Mouse (Mus musculus): Measurements from ENCODE around the gene Hsd11b2. TPM values are rescaled to one million over a fixed set of nuclear protein-coding genes. Genes with fewer than 3 reads are reported as not detected.

Hsd11b2 gene
- polyA plus RNA-seq, 1 experiment from 2014 or later, result 2.8 TPM

DNA sequence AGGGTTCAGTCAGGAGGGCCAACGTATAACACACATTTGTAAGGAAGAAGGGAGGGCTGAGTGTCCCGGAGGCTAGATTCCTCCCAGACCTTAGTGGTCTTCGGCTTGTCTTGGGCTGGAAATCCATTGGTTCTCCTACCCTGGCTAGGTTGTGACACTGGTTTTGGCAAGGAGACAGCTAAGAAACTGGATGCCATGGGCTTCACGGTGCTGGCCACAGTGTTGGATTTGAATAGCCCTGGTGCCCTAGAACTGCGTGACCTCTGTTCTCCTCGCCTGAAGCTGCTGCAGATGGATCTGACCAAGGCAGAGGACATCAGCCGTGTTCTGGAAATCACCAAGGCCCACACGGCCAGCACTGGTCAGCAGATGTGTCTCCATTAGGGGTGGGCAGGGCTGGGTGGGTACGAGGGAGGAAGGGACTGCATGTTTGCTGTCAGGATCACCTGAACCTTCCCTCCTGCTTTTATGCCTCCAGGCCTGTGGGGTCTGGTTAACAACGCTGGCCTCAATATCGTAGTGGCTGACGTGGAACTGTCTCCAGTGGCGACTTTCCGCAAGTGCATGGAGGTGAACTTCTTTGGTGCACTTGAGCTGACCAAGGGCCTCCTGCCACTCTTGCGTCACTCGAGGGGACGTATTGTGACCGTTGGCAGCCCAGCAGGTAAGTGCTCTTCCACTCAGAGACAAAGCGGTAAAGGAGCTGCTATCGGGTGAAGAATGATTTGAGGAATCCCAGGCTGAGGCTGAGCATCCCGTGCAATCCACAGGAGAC, 3.6 kb downstream of the Hsd11b2 start:
- no peak for DNase-seq (ENCODE audit: low spot score)
- Histone ChIP-seq H3K27ac (replicated peaks) (no peak overlapping the region), H3K36me3 (ENCODE audit: control insufficient read depth, insufficient read depth, low read length) (peaks cover 18% of the 10 kb centered on the region; the same call in 1 of the 2 replicates), H3K4me3 (ENCODE audit: low read depth, low read length) (no peak overlapping the region), H3K9ac (ENCODE audit: low read length) (no peak overlapping the region), H3K27me3 (ENCODE audit: control insufficient read depth, insufficient read depth, low read length) (no peaks in the 10 kb centered on the region), H3K4me2 (replicated peaks; ENCODE audit: low read depth) (no peak overlapping the region), H3K9me3 (ENCODE audit: control insufficient read depth, low read length) (no peaks in the 10 kb centered on the region), H3K4me1 (replicated peaks; ENCODE audit: control insufficient read depth, insufficient read depth) (peaks cover 5% of the 10 kb centered on the region; the same call in 1 of the 2 replicates)
- WGBS, result 74% methylated on average over 21 of the region's 21 CpGs
- no peak for ATAC-seq (ENCODE audit: low FRiP score, low TSS enrichment)
- TF ChIP-seq EP300 (optimal IDR thresholded peaks at IDR 0.05) (no peak), CTCF (IDR thresholded peaks at IDR 0.05; ENCODE audit: low read depth) (no peak)

DNA sequence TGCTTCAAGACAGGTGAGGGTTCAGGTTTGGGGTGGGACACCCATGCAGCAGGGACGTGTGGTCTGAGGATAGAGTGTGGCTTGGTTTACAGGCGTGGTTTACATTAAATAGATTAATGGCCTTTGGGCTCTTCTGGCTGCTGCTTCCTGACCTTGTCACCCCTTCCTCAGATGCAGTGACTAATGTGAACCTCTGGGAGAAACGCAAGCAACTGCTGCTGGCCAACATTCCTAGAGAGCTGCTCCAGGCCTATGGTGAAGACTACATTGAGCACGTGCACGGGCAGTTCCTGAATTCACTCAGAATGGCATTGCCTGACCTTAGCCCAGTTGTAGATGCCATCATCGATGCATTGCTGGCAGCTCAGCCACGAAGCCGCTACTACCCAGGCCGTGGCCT, 4.3 kb downstream of the Hsd11b2 start:
- WGBS, result 54% methylated on average over 9 of the region's 9 CpGs
- no peaks in the 10 kb centered on the region for H3K27me3 ChIP-seq (ENCODE audit: control insufficient read depth, insufficient read depth, low read length)
- no peak overlapping the region for H3K9ac ChIP-seq (ENCODE audit: low read length)
- H3K4me1 ChIP-seq (replicated peaks; ENCODE audit: control insufficient read depth, insufficient read depth), result peaks cover 5% of the 10 kb centered on the region; the same call in 1 of the 2 replicates
- H3K9me3 ChIP-seq (ENCODE audit: control insufficient read depth, low read length), result no peaks in the 10 kb centered on the region
- no peak overlapping the region for H3K27ac ChIP-seq (replicated peaks)
- no peak for TF ChIP-seq CTCF (IDR thresholded peaks at IDR 0.05; ENCODE audit: low read depth)
- no peak for ATAC-seq (ENCODE audit: low FRiP score, low TSS enrichment)
- H3K4me2 ChIP-seq (replicated peaks; ENCODE audit: low read depth), result no peak overlapping the region
- H3K4me3 ChIP-seq (ENCODE audit: low read depth, low read length), result no peak overlapping the region
- H3K36me3 ChIP-seq (ENCODE audit: control insufficient read depth, insufficient read depth, low read length), result peaks cover 20% of the 10 kb centered on the region
- DNase-seq (ENCODE audit: low spot score), result no peak

DNA sequence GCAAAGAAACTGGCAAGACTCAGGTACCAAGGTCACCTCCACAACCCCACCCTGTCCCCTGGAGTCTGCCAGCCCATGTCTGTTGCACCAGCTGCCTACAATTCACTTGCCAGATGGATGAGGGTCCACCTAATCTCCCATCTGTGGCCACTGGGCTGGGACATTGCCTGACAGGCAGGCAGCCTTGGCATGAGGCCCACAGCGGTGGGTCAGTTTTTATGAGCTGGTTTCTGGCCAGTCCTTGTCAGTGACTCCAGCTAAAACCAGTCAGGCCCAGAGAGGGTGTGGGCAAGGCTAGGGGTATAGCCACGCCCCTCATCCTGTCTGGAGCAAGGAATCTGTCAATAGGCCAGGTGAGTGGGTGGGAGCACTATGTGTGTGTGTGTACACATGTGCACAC, 8.6 kb downstream of the Hsd11b2 start:
- Histone ChIP-seq H3K4me2 (replicated peaks; ENCODE audit: low read depth) (no peak overlapping the region), H3K27me3 (ENCODE audit: control insufficient read depth, insufficient read depth, low read length) (no peaks in the 10 kb centered on the region), H3K36me3 (ENCODE audit: control insufficient read depth, insufficient read depth, low read length) (peaks cover 24% of the 10 kb centered on the region), H3K4me1 (replicated peaks; ENCODE audit: control insufficient read depth, insufficient read depth) (no peaks in the 10 kb centered on the region; the same call in 1 of the 2 replicates), H3K9ac (ENCODE audit: low read length) (no peak overlapping the region), H3K27ac (replicated peaks) (no peak overlapping the region), H3K4me3 (ENCODE audit: low read depth, low read length) (no peak overlapping the region), H3K9me3 (ENCODE audit: control insufficient read depth, low read length) (no peaks in the 10 kb centered on the region)
- TF ChIP-seq EP300 (optimal IDR thresholded peaks at IDR 0.05) (no peak), CTCF (IDR thresholded peaks at IDR 0.05; ENCODE audit: low read depth) (no peak)
- DNase-seq (ENCODE audit: low spot score), result peak; percentile 42
- WGBS, result 76% methylated on average over 2 of the region's 2 CpGs
- peak; percentile 46; the same call in 1 of the 2 replicates for ATAC-seq (ENCODE audit: low FRiP score, low TSS enrichment)

DNA sequence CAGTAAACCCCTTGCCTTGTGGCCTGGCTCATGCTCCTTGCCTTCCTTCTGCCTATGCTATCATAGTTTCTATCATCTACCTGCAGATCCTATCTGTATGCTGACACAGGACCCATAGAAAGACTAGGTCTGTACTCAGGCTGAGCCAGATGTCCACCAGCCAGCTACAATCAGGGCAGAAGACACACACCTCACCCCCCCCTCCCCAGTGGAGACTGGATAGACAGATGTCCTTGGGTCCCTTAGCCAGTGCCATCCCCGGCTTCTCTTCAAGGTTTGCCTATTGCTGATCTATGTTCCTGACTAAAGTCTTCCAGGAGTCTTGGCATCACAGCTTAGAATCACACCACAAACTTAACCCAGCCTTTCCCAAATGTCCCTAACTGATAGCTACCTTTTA, 9.7 kb downstream of the Hsd11b2 start:
- Histone ChIP-seq H3K4me3 (ENCODE audit: low read depth, low read length) (no peak overlapping the region), H3K27ac (replicated peaks) (no peak overlapping the region), H3K27me3 (ENCODE audit: control insufficient read depth, insufficient read depth, low read length) (no peaks in the 10 kb centered on the region), H3K4me2 (replicated peaks; ENCODE audit: low read depth) (no peak overlapping the region), H3K9me3 (ENCODE audit: control insufficient read depth, low read length) (no peaks in the 10 kb centered on the region), H3K4me1 (replicated peaks; ENCODE audit: control insufficient read depth, insufficient read depth) (no peaks in the 10 kb centered on the region; the same call in none of the 2 replicates), H3K9ac (ENCODE audit: low read length) (no peak overlapping the region), H3K36me3 (ENCODE audit: control insufficient read depth, insufficient read depth, low read length) (peaks cover 20% of the 10 kb centered on the region)
- ATAC-seq (ENCODE audit: low FRiP score, low TSS enrichment) (no peak), DNase-seq (ENCODE audit: low spot score) (no peak)
- TF ChIP-seq CTCF (IDR thresholded peaks at IDR 0.05; ENCODE audit: low read depth) (no peak), EP300 (optimal IDR thresholded peaks at IDR 0.05) (no peak)
- 87% methylated on average over 1 of the region's 1 CpGs for WGBS

DNA sequence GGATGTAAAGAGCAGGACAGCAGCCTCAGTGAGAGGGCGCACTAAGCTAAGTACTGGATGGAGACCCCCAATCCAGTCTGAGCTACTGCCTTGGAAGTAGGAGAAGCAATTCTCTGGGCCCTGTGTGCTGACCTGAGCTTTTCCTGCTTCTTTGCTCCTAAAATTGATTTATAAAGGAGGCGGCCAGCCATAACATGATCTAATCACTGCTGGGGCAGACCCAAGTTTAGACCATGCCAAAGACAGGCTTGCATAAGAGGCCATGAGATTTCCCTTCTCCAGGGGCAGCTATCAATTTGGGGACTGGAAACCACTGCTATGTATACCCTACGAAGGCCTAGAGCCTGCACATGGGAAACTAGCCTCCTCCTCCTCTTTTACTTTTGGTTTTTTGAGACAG, 10.7 kb downstream of the Hsd11b2 start:
- Histone ChIP-seq H3K27me3 (ENCODE audit: control insufficient read depth, insufficient read depth, low read length) (no peaks in the 10 kb centered on the region), H3K4me2 (replicated peaks; ENCODE audit: low read depth) (no peak overlapping the region), H3K9ac (ENCODE audit: low read length) (no peak overlapping the region), H3K4me1 (replicated peaks; ENCODE audit: control insufficient read depth, insufficient read depth) (no peaks in the 10 kb centered on the region; the same call in none of the 2 replicates), H3K36me3 (ENCODE audit: control insufficient read depth, insufficient read depth, low read length) (peaks cover 15% of the 10 kb centered on the region), H3K27ac (replicated peaks) (no peak overlapping the region), H3K4me3 (ENCODE audit: low read depth, low read length) (no peak overlapping the region), H3K9me3 (ENCODE audit: control insufficient read depth, low read length) (no peaks in the 10 kb centered on the region)
- WGBS, result 78% methylated on average over 3 of the region's 3 CpGs
- no peak for DNase-seq (ENCODE audit: low spot score)
- ATAC-seq (ENCODE audit: low FRiP score, low TSS enrichment), result no peak
- TF ChIP-seq CTCF (IDR thresholded peaks at IDR 0.05; ENCODE audit: low read depth) (no peak), EP300 (optimal IDR thresholded peaks at IDR 0.05) (no peak)

DNA sequence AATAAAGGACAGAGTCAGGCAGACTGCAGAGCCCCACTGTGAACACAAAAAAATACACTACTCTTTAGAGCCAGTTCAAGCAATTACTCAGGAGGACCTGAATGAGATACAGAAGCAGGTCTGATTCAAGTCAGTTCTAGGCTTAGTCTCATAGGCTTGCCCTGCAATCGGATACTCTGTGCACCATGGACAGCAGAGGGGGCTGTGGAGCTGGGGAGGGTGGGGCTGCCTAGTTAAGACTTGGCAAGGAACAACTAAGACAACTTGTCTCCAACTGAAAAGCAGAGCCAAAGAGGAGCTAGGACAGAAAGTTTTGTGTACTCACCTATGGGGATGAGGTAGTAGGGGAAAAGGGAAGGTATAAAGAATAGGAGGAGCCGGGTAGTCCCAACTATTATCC, 13.2 kb downstream of the Hsd11b2 start:
- Histone ChIP-seq H3K9me3 (ENCODE audit: control insufficient read depth, low read length) (no peaks in the 10 kb centered on the region), H3K27ac (replicated peaks) (no peak overlapping the region), H3K9ac (ENCODE audit: low read length) (no peak overlapping the region), H3K4me2 (replicated peaks; ENCODE audit: low read depth) (no peak overlapping the region), H3K36me3 (ENCODE audit: control insufficient read depth, insufficient read depth, low read length) (peaks cover 8% of the 10 kb centered on the region), H3K4me1 (replicated peaks; ENCODE audit: control insufficient read depth, insufficient read depth) (no peaks in the 10 kb centered on the region; the same call in none of the 2 replicates), H3K27me3 (ENCODE audit: control insufficient read depth, insufficient read depth, low read length) (no peaks in the 10 kb centered on the region), H3K4me3 (ENCODE audit: low read depth, low read length) (no peak overlapping the region)
- TF ChIP-seq EP300 (optimal IDR thresholded peaks at IDR 0.05) (no peak), CTCF (IDR thresholded peaks at IDR 0.05; ENCODE audit: low read depth) (peak; percentile 80)
- 58% methylated on average over 2 of the region's 2 CpGs for WGBS
- DNase-seq (ENCODE audit: low spot score) (peak; percentile 84), ATAC-seq (ENCODE audit: low FRiP score, low TSS enrichment) (no peak)
